Mouse (Mus musculus) cortical plate, adult 2 months (tissue): ENCODE measurements around the gene Card19.

Source experiments
- CTCF ChIP-seq: fragments of 200-500 bp; IDR thresholded peaks from 2 replicates; pipeline ENCODE4 v1.5.1; 2011; ENCODE audit warnings: mild to moderate bottlenecking, control low read depth, low read length; ENCODE audit not compliant: insufficient read depth; ENCODE audit errors: extremely low read depth
- POLR2A ChIP-seq: fragments of 200-500 bp; IDR thresholded peaks from 2 replicates; pipeline ENCODE4 v1.6.1; 2011; ENCODE audit warnings: mild to moderate bottlenecking, low read length, control low read depth; ENCODE audit not compliant: insufficient read depth; ENCODE audit errors: extremely low read depth

DNA sequence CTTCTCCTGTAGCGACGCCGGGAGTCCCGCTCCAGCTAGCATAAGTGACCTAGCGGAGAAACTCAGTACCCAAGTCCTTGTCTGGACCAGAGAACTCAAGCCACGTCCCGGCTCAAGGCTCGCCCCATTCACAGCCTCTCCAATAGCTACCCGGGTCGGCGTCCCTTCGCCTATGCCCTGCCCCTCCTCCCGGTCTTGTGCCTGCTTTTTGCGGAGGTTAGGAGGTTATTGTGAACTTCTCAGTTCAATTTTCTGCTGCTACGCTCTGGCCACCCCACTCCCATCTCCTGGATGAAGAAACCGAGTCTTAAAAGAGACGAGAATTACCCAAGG lies 349 bp upstream of the Card19 start:
- TF ChIP-seq POLR2A (no peak), CTCF (no peak)
